Mouse (Mus musculus): Measurements from ENCODE around the gene Capn13. TPM values are rescaled to one million over a fixed set of nuclear protein-coding genes. Genes with fewer than 3 reads are reported as not detected.

Gene Capn13
- polyA plus RNA-seq, 1 experiment from 2014 or later: not detected

GRCm38 (mm10) chr17:73258620-73259019 lies 142.0 kb downstream of the Capn13 start:
- ATAC-seq (replicated peaks; ENCODE audit: low FRiP score): no peak
- H3K9ac ChIP-seq (ENCODE audit: low read depth, low read length): no peak overlapping the region

More at GRCm38 (mm10) chr17:73258620-73259019, 142.0 kb downstream of the Capn13 start:
- no peak for DNase-seq (ENCODE audit: low spot score)
- Histone ChIP-seq H3K4me3 (ENCODE audit: low read depth, low read length) (no peak overlapping the region), H3K4me1 (replicated peaks; ENCODE audit: control insufficient read depth, insufficient read depth, low read length) (no peaks in the 10 kb centered on the region), H3K27me3 (replicated peaks; ENCODE audit: control insufficient read depth, insufficient read depth, low read length) (no peaks in the 10 kb centered on the region), H3K4me2 (no peak overlapping the region), H3K27ac (ENCODE audit: low read depth, low read length) (no peak overlapping the region), H3K9me3 (ENCODE audit: control insufficient read depth, low read length) (no peaks in the 10 kb centered on the region), H3K36me3 (ENCODE audit: control insufficient read depth, insufficient read depth, low read length) (no peaks in the 10 kb centered on the region)
- WGBS: 47% methylated on average over 12 of the region's 12 CpGs
